Mouse (Mus musculus) gastrocnemius, postnatal 14 days (tissue): Measurements from ENCODE around the gene Lrrc8a. TPM values are rescaled to one million over a fixed set of nuclear protein-coding genes. Genes with fewer than 3 reads are reported as not detected.

Source experiments
- DNase-seq: peaks from one replicate; pipeline ENCODE4 v3.0.0; 2021; ENCODE audit warnings: mixed read lengths
- intact Hi-C: fragments of 180-260 bp; cut with DNase I; formaldehyde crosslinking; loops from one replicate; pipeline ENCODE4 v1.15.1; 2025; ENCODE audit warnings: low total_unique reads
- total RNA-seq, 2 experiments: library from RNA; stranded (reverse); gene quantifications; 2 replicates each; pipeline ENCODE4 v1.2.3; 2021

The Lrrc8a gene
- total RNA-seq, 2 experiments from 2014 or later: 19.3 to 30.1 TPM

GRCm38 (mm10) chr2:30236426-30237198, 903 bp upstream of the Lrrc8a start:
- intact Hi-C loops: no loop called here
- DNase-seq: no peak

GRCm38 (mm10) chr2:30237881-30238280, 366 bp downstream of the Lrrc8a start:
- intact Hi-C loops: no loop called here
- peak; percentile 79 for DNase-seq

GRCm38 (mm10) chr2:30238906-30239465, 1.5 kb downstream of the Lrrc8a start:
- intact Hi-C loops: no loop called here
- no peak for DNase-seq

- intact Hi-C loops: no loop called here
Measured at GRCm38 (mm10) chr2:30239777-30240176, 2.3 kb downstream of the Lrrc8a start.

GRCm38 (mm10) chr2:30240267-30240666, 2.8 kb downstream of the Lrrc8a start, which contains the start of gene Gm28035:
Gene Gm28035 (plus strand): TSS chr2:30240567.
- DNase-seq: no peak
- intact Hi-C loops: no loop called here

More at GRCm38 (mm10) chr2:30239777-30240176, 2.3 kb downstream of the Lrrc8a start:
- no peak for DNase-seq

GRCm38 (mm10) chr2:30242509-30242908, 5.0 kb downstream of the Lrrc8a start:
- intact Hi-C loops: no loop called here

GRCm38 (mm10) chr2:30243391-30243790, 5.9 kb downstream of the Lrrc8a start:
- intact Hi-C loops: no loop called here
- DNase-seq: no peak

More at GRCm38 (mm10) chr2:30242509-30242908, 5.0 kb downstream of the Lrrc8a start:
- DNase-seq: peak; percentile 40

- DNase-seq: no peak
- intact Hi-C loops: no loop called here
Measured at GRCm38 (mm10) chr2:30244595-30245178, 7.2 kb downstream of the Lrrc8a start.

- intact Hi-C loops: no loop called here
- no peak for DNase-seq
Measured at GRCm38 (mm10) chr2:30247036-30247435, 9.5 kb downstream of the Lrrc8a start.

GRCm38 (mm10) chr2:30247681-30248080, 10.2 kb downstream of the Lrrc8a start:
- intact Hi-C loops: no loop called here
- DNase-seq: no peak

- DNase-seq: no peak
- intact Hi-C loops: no loop called here
Measured at GRCm38 (mm10) chr2:30249182-30249581, 11.7 kb downstream of the Lrrc8a start.

GRCm38 (mm10) chr2:30250166-30251128, 12.9 kb downstream of the Lrrc8a start:
- intact Hi-C loops: no loop called here
- DNase-seq: no peak

GRCm38 (mm10) chr2:30251417-30252104, 14.0 kb downstream of the Lrrc8a start:
- intact Hi-C loops: no loop called here
- DNase-seq: no peak

GRCm38 (mm10) chr2:30252521-30252920, 15.0 kb downstream of the Lrrc8a start:
- intact Hi-C loops: no loop called here
- no peak for DNase-seq

GRCm38 (mm10) chr2:30253809-30254208, 16.3 kb downstream of the Lrrc8a start:
- intact Hi-C loops: no loop called here
- DNase-seq: no peak

GRCm38 (mm10) chr2:30255631-30256395, 18.3 kb downstream of the Lrrc8a start:
- no peak for DNase-seq
- intact Hi-C loops: no loop called here

- DNase-seq: no peak
- intact Hi-C loops: no loop called here
Measured at GRCm38 (mm10) chr2:30256616-30257350, 19.3 kb downstream of the Lrrc8a start.
